17 mouse cellular contexts compared by ENCODE assay signal in genomic region chr6:8160001-8160400, GRCm38 (mm10). TPM values are rescaled to one million over a fixed set of nuclear protein-coding genes. Genes with fewer than 3 reads are reported as not detected.
DNase-seq lines count a peak whose midpoint lies in the region.
"Had no signal": no experiment of that assay in that cellular context is flagged by ENCODE, and none has a peak within 500 bp of the region (broad histone marks: within the 10 kb centered on the region; RNA-seq: fewer than 3 reads in every experiment).

No protein-coding gene starts in this region.

- DNase-seq in Muller cell, postnatal 12 days (ENCODE audit: inconsistent ontology term): peak; percentile 88
- DNase-seq in NIH3T3 (ENCODE audit: low read depth): peak; percentile 64
- peak; percentile 58 for DNase-seq in fibroblast of lung, adult 2 months (ENCODE audit: low read depth)
- no peak for DNase-seq in layer of hippocampus, postnatal 25 days (ENCODE audit: extremely low spot score in 1 of 2, low spot score in 1 of 2)
- no peak for DNase-seq in adrenal gland, postnatal 10 days
- no peak for DNase-seq in heart, postnatal 10 days
- DNase-seq: adrenal gland, adult 2 months; adrenal gland, postnatal 14 days; adrenal gland, postnatal 36 days; cerebellum, adult 11-12 months; cerebellum, adult 2 months; cerebellum, adult 9-10 months; cerebellum, postnatal 10 days; cerebellum, postnatal 25 days; forebrain, postnatal 0 days had no signal

- intact Hi-C loops in heart, postnatal 10 days (cut with DNase I): no loop called here

RNA-seq across cellular contexts. Expression of gene Col28a1, which starts 32.4 kb away (rescaled TPM):
- under 1 TPM; 0.30 to 0.75 TPM for total RNA-seq in layer of hippocampus, postnatal 25 days (2021)
- 1 to 10 TPM; 4.5 to 6.7 TPM for total RNA-seq in adrenal gland, postnatal 10 days (2021)
- under 1 TPM; 0.57 to 0.96 TPM for total RNA-seq in heart, postnatal 10 days (2021)
- total RNA-seq: ES-E14, MEL had no signal

RNA-seq across cellular contexts. Expression of gene Mios, which starts 49.0 kb away (rescaled TPM):
- 10 to 100 TPM; 25.2 to 26.5 TPM for total RNA-seq in layer of hippocampus, postnatal 25 days (2021)
- 10 to 100 TPM; 18.4 to 21.6 TPM for total RNA-seq in adrenal gland, postnatal 10 days (2021)
- total RNA-seq in heart, postnatal 10 days (2021): 10 to 100 TPM; 21.6 TPM

Comparison
In these comparisons a context has a peak if more than half of its experiments do, and no peak if none do; other contexts are left out.
1. DNase-seq: peak in Muller cell, postnatal 12 days (single experiment), NIH3T3 (single experiment) and fibroblast of lung, adult 2 months (single experiment); none in layer of hippocampus, postnatal 25 days (0 of 2), adrenal gland, postnatal 10 days (single experiment) and heart, postnatal 10 days (0 of 2).